Mouse (Mus musculus): ENCODE data around the gene Brca1. TPM values are rescaled to one million over a fixed set of nuclear protein-coding genes. Genes with fewer than 3 reads are reported as not detected.
"Not testable (repeated sequence)": the region's sequence is repeated elsewhere in the genome, so short reads cannot be mapped to it uniquely, and the experiment has no call there.

Gene Brca1
- polyA plus RNA-seq, 1 experiment from 2014 or later, result 1.5 TPM

- Histone ChIP-seq H3K4me2 (no peak overlapping the region), H3K4me3 (no peak overlapping the region), H3K9ac (no peak overlapping the region), H3K27ac (peak overlapping the region; percentile 82), H3K36me3 (replicated peaks) (no peaks in the 10 kb centered on the region), H3K27me3 (replicated peaks) (no peaks in the 10 kb centered on the region), H3K4me1 (peaks cover 22% of the 10 kb centered on the region), H3K9me3 (no peaks in the 10 kb centered on the region)
- peak; percentile 76 for ATAC-seq (replicated peaks)
- WGBS, result 18% methylated on average over 10 of the region's 10 CpGs
Observed at GRCm38 (mm10) chr11:101477552-101478211, 74.1 kb downstream of the Brca1 start.

- no peaks in the 10 kb centered on the region for H3K9me3 ChIP-seq
- H3K9ac ChIP-seq, result no peak overlapping the region
- WGBS, result 5% methylated on average over 4 of the region's 4 CpGs
- peak; percentile 78 for ATAC-seq (replicated peaks)
- no peaks in the 10 kb centered on the region for H3K36me3 ChIP-seq (replicated peaks)
- H3K4me2 ChIP-seq, result no peak overlapping the region
- peaks cover 22% of the 10 kb centered on the region for H3K4me1 ChIP-seq
- no peaks in the 10 kb centered on the region for H3K27me3 ChIP-seq (replicated peaks)
- H3K4me3 ChIP-seq, result no peak overlapping the region
- peak overlapping the region; percentile 82 for H3K27ac ChIP-seq
Observed at GRCm38 (mm10) chr11:101477194-101477551, 74.6 kb downstream of the Brca1 start.

GRCm38 (mm10) chr11:101476361-101476760, 75.4 kb downstream of the Brca1 start:
- peaks cover 22% of the 10 kb centered on the region for H3K4me1 ChIP-seq
- whole genome bisulfite sequencing, result 87% methylated on average over 4 of the region's 4 CpGs
- not testable (repeated sequence) for H3K27ac ChIP-seq

GRCm38 (mm10) chr11:101474298-101474697, 77.5 kb downstream of the Brca1 start:
- 62% methylated on average over 5 of the region's 5 CpGs for WGBS
- Histone ChIP-seq H3K9me3 (no peaks in the 10 kb centered on the region), H3K27ac (no peak overlapping the region), H3K9ac (no peak overlapping the region), H3K4me2 (no peak overlapping the region), H3K27me3 (replicated peaks) (no peaks in the 10 kb centered on the region), H3K4me1 (peaks cover 21% of the 10 kb centered on the region), H3K36me3 (replicated peaks) (no peaks in the 10 kb centered on the region), H3K4me3 (no peak overlapping the region)
- ATAC-seq (replicated peaks), result no peak

More at GRCm38 (mm10) chr11:101476361-101476760, 75.4 kb downstream of the Brca1 start:
- H3K36me3 ChIP-seq (replicated peaks); H3K4me3 ChIP-seq; H3K9ac ChIP-seq; H3K4me2 ChIP-seq; H3K9me3 ChIP-seq; H3K27me3 ChIP-seq (replicated peaks); ATAC-seq (replicated peaks): not testable (repeated sequence)

GRCm38 (mm10) chr11:101473686-101474085, 78.1 kb downstream of the Brca1 start:
- H3K27ac ChIP-seq; H3K36me3 ChIP-seq (replicated peaks); ATAC-seq (replicated peaks); H3K4me3 ChIP-seq; H3K4me2 ChIP-seq; H3K9me3 ChIP-seq; H3K9ac ChIP-seq; H3K27me3 ChIP-seq (replicated peaks): not testable (repeated sequence)
- 88% methylated on average over 1 of the region's 1 CpGs for WGBS
- peaks cover 21% of the 10 kb centered on the region for H3K4me1 ChIP-seq

GRCm38 (mm10) chr11:101472336-101472735, 79.4 kb downstream of the Brca1 start:
- WGBS, result 63% methylated on average over 7 of the region's 7 CpGs
- Histone ChIP-seq H3K36me3 (replicated peaks) (no peaks in the 10 kb centered on the region), H3K9me3 (no peaks in the 10 kb centered on the region), H3K4me1 (peaks cover 19% of the 10 kb centered on the region), H3K27me3 (replicated peaks) (no peaks in the 10 kb centered on the region), H3K4me3 (no peak overlapping the region), H3K4me2 (no peak overlapping the region), H3K9ac (no peak overlapping the region), H3K27ac (peak overlapping the region; percentile 14; the same call in 1 of the 2 replicates)
- no peak for ATAC-seq (replicated peaks)

- no peak overlapping the region for H3K9ac ChIP-seq
Observed at GRCm38 (mm10) chr11:101471926-101472325, 79.8 kb downstream of the Brca1 start.

GRCm38 (mm10) chr11:101470206-101470605, 81.5 kb downstream of the Brca1 start:
- H3K4me2 ChIP-seq, result 0 out of 2 replicates have a peak overlapping the region, but pooled peaks have one; percentile 2
- no peak overlapping the region for H3K4me3 ChIP-seq
- no peaks in the 10 kb centered on the region for H3K36me3 ChIP-seq (replicated peaks)
- no peaks in the 10 kb centered on the region for H3K27me3 ChIP-seq (replicated peaks)
- H3K27ac ChIP-seq, result no peak overlapping the region
- H3K9ac ChIP-seq, result no peak overlapping the region
- no peaks in the 10 kb centered on the region for H3K9me3 ChIP-seq
- 10% methylated on average over 7 of the region's 7 CpGs for WGBS
- no peak for ATAC-seq (replicated peaks)
- H3K4me1 ChIP-seq, result peaks cover 28% of the 10 kb centered on the region

More at GRCm38 (mm10) chr11:101471926-101472325, 79.8 kb downstream of the Brca1 start:
- 58% methylated on average over 3 of the region's 3 CpGs for WGBS
- ATAC-seq (replicated peaks), result no peak
- H3K4me3 ChIP-seq, result no peak overlapping the region
- H3K36me3 ChIP-seq (replicated peaks), result no peaks in the 10 kb centered on the region
- peak overlapping the region; percentile 14; the same call in 1 of the 2 replicates for H3K27ac ChIP-seq
- H3K27me3 ChIP-seq (replicated peaks), result no peaks in the 10 kb centered on the region
- H3K9me3 ChIP-seq, result no peaks in the 10 kb centered on the region
- no peak overlapping the region for H3K4me2 ChIP-seq
- H3K4me1 ChIP-seq, result peaks cover 20% of the 10 kb centered on the region

- H3K36me3 ChIP-seq (replicated peaks), result no peaks in the 10 kb centered on the region
- peaks cover 35% of the 10 kb centered on the region for H3K4me1 ChIP-seq
- H3K27me3 ChIP-seq (replicated peaks), result no peaks in the 10 kb centered on the region
- no peak overlapping the region for H3K27ac ChIP-seq
- peak overlapping the region; percentile 75 for H3K4me2 ChIP-seq
- H3K4me3 ChIP-seq, result peak overlapping the region; percentile 69
- H3K9ac ChIP-seq, result no peak overlapping the region
- 69% methylated on average over 4 of the region's 4 CpGs for WGBS
- no peaks in the 10 kb centered on the region for H3K9me3 ChIP-seq
- no peak for ATAC-seq (replicated peaks)
Observed at GRCm38 (mm10) chr11:101469155-101469554, 82.6 kb downstream of the Brca1 start.

- H3K4me1 ChIP-seq, result peaks cover 39% of the 10 kb centered on the region
- WGBS, result 2% methylated on average over 13 of the region's 13 CpGs
Observed at GRCm38 (mm10) chr11:101468731-101469130, 83.0 kb downstream of the Brca1 start.

GRCm38 (mm10) chr11:101468263-101468688, 83.5 kb downstream of the Brca1 start:
- H3K4me1 ChIP-seq, result peaks cover 44% of the 10 kb centered on the region
- ATAC-seq (replicated peaks), result peak; percentile 34

More at GRCm38 (mm10) chr11:101468731-101469130, 83.0 kb downstream of the Brca1 start:
- H3K27ac ChIP-seq, result peak overlapping the region; percentile 79
- no peak for ATAC-seq (replicated peaks)
- H3K4me3 ChIP-seq, result peak overlapping the region; percentile 69
- H3K27me3 ChIP-seq (replicated peaks), result no peaks in the 10 kb centered on the region
- peak overlapping the region; percentile 75 for H3K4me2 ChIP-seq
- H3K36me3 ChIP-seq (replicated peaks), result no peaks in the 10 kb centered on the region
- H3K9ac ChIP-seq, result peak overlapping the region; percentile 75
- H3K9me3 ChIP-seq, result no peaks in the 10 kb centered on the region

GRCm38 (mm10) chr11:101467477-101468262, 84.1 kb downstream of the Brca1 start:
- ATAC-seq (replicated peaks), result peak; percentile 61

More at GRCm38 (mm10) chr11:101468263-101468688, 83.5 kb downstream of the Brca1 start:
- Histone ChIP-seq H3K36me3 (replicated peaks) (no peaks in the 10 kb centered on the region), H3K9ac (peak overlapping the region; percentile 75), H3K27me3 (replicated peaks) (no peaks in the 10 kb centered on the region), H3K9me3 (no peaks in the 10 kb centered on the region), H3K4me3 (peak overlapping the region; percentile 69), H3K4me2 (peak overlapping the region; percentile 75), H3K27ac (peak overlapping the region; percentile 79)
- WGBS, result under 1% methylated on average over 29 of the region's 31 CpGs

More at GRCm38 (mm10) chr11:101467477-101468262, 84.1 kb downstream of the Brca1 start:
- Histone ChIP-seq H3K4me2 (peak overlapping the region; percentile 75), H3K27me3 (replicated peaks) (no peaks in the 10 kb centered on the region), H3K9ac (peak overlapping the region; percentile 75), H3K36me3 (replicated peaks) (no peaks in the 10 kb centered on the region), H3K9me3 (no peaks in the 10 kb centered on the region), H3K27ac (peak overlapping the region; percentile 79), H3K4me1 (peaks cover 50% of the 10 kb centered on the region), H3K4me3 (peak overlapping the region; percentile 69)
- WGBS, result 1% methylated on average over 54 of the region's 54 CpGs

Measured in midbrain, embryonic 15.5 days (tissue).